Mouse (Mus musculus) ES-Bruce4 (cell line): ENCODE results near the gene Golt1a. TPM values are rescaled to one million over a fixed set of nuclear protein-coding genes. Genes with fewer than 3 reads are reported as not detected.

Experiments used
- H3K27ac ChIP-seq: 2 replicates; pipeline ENCODE4 v1.5.1; 2012; ENCODE audit warnings: low read length, inconsistent platforms; ENCODE audit not compliant: insufficient read depth
- H3K27me3 ChIP-seq: 2 replicates; pipeline ENCODE4 v1.6.1; 2012; ENCODE audit warnings: mild to moderate bottlenecking, low read length, inconsistent platforms; ENCODE audit not compliant: control insufficient read depth, poor library complexity, insufficient read depth, severe bottlenecking
- H3K36me3 ChIP-seq: 2 replicates; pipeline ENCODE4 v1.6.1; 2012; ENCODE audit warnings: inconsistent platforms, mild to moderate bottlenecking, low read length, moderate library complexity; ENCODE audit not compliant: control insufficient read depth, poor library complexity, insufficient read depth, severe bottlenecking
- H3K4me1 ChIP-seq: one replicate; pipeline ENCODE4 v1.8.1; 2011; ENCODE audit warnings: low read length; ENCODE audit not compliant: control insufficient read depth, insufficient read depth
- H3K4me3 ChIP-seq: 2 replicates; pipeline ENCODE4 v1.5.1; 2011; ENCODE audit warnings: low read depth, mild to moderate bottlenecking, low read length
- H3K9ac ChIP-seq: 2 replicates; pipeline ENCODE4 v1.6.1; 2012; ENCODE audit warnings: low read depth, mild to moderate bottlenecking, inconsistent platforms; ENCODE audit not compliant: poor library complexity, severe bottlenecking
- H3K9me3 ChIP-seq: replicated peaks from 2 replicates; pipeline ENCODE4 v1.6.1; 2012; ENCODE audit warnings: mild to moderate bottlenecking, low read length, inconsistent platforms; ENCODE audit not compliant: control insufficient read depth, poor library complexity, insufficient read depth, severe bottlenecking
- CTCF ChIP-seq: IDR thresholded peaks from one replicate; pipeline ENCODE4 v1.8.1; 2011; ENCODE audit warnings: low read depth, low read length
- EP300 ChIP-seq: IDR thresholded peaks from 2 replicates; pipeline ENCODE4 v1.6.1; 2011; ENCODE audit warnings: low read depth, low read length; ENCODE audit not compliant: insufficient read depth
- POLR2A ChIP-seq: IDR thresholded peaks from one replicate; pipeline ENCODE4 v1.8.1; 2011; ENCODE audit warnings: low read length; ENCODE audit not compliant: insufficient read depth
- polyA plus RNA-seq: library from polyadenylated mRNA; stranded (reverse); fragments of >200 nt; gene quantifications from 2 replicates; pipeline ENCODE4 v1.2.4, GENCODE M21; 2011; ENCODE audit warnings: low read depth; ENCODE audit not compliant: missing spikeins, insufficient read depth, insufficient read length

Gene Golt1a
- polyA plus RNA-seq, 1 experiment: not detected

- H3K27ac ChIP-seq: no peak overlapping the region
- no peak overlapping the region for H3K4me3 ChIP-seq
- H3K9me3 ChIP-seq: no peaks in the 10 kb centered on the region
- H3K27me3 ChIP-seq: no peaks in the 10 kb centered on the region
- no peak overlapping the region for H3K9ac ChIP-seq
- no peaks in the 10 kb centered on the region for H3K36me3 ChIP-seq
- H3K4me1 ChIP-seq: no peaks in the 10 kb centered on the region
- TF ChIP-seq POLR2A: no peak
- no peak for TF ChIP-seq EP300
- TF ChIP-seq CTCF: no peak
Observed at GRCm38 (mm10) chr1:133355912-133356311, 46.3 kb downstream of the Golt1a start.

GRCm38 (mm10) chr1:133356330-133356729, 46.7 kb downstream of the Golt1a start:
- H3K4me1 ChIP-seq: no peaks in the 10 kb centered on the region
- H3K4me3 ChIP-seq: no peak overlapping the region
- no peak overlapping the region for H3K9ac ChIP-seq
- no peak overlapping the region for H3K27ac ChIP-seq
- no peaks in the 10 kb centered on the region for H3K27me3 ChIP-seq
- TF ChIP-seq POLR2A (no peak), CTCF (no peak), EP300 (no peak)
- no peaks in the 10 kb centered on the region for H3K9me3 ChIP-seq
- no peaks in the 10 kb centered on the region for H3K36me3 ChIP-seq

DNA sequence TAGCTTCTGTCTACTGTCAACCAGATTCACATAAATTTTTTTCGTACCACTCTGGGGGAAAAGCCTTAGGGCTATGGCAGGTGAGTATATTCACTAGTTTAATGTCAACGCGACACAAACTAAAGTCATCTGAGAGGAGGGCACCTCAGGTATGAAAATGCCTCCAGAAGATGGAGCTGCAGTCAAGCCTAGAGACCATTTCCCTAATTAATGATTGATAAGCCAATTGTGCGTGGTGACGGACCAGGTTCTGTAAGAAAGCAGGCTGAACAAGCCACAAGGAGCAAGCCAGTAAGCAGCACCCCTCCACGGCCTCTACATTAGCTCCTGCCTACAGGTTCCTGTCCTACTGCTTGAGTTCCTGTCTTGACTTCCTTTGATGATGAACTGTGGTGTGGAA, 51.4 kb downstream of the Golt1a start:
- no peaks in the 10 kb centered on the region for H3K9me3 ChIP-seq
- no peaks in the 10 kb centered on the region for H3K27me3 ChIP-seq
- no peak overlapping the region for H3K4me3 ChIP-seq
- H3K36me3 ChIP-seq: no peaks in the 10 kb centered on the region
- peaks cover 4% of the 10 kb centered on the region for H3K4me1 ChIP-seq
- no peak overlapping the region for H3K27ac ChIP-seq
- TF ChIP-seq POLR2A (no peak), EP300 (no peak), CTCF (no peak)
- H3K9ac ChIP-seq: no peak overlapping the region

- peaks cover 4% of the 10 kb centered on the region for H3K4me1 ChIP-seq
- H3K9me3 ChIP-seq: no peaks in the 10 kb centered on the region
- H3K9ac ChIP-seq: no peak overlapping the region
- no peak overlapping the region for H3K4me3 ChIP-seq
- no peak overlapping the region for H3K27ac ChIP-seq
- H3K27me3 ChIP-seq: no peaks in the 10 kb centered on the region
- H3K36me3 ChIP-seq: no peaks in the 10 kb centered on the region
- TF ChIP-seq CTCF: no peak
- TF ChIP-seq POLR2A: no peak
- TF ChIP-seq EP300: no peak
Observed at GRCm38 (mm10) chr1:133362103-133362502, 52.5 kb downstream of the Golt1a start.

DNA sequence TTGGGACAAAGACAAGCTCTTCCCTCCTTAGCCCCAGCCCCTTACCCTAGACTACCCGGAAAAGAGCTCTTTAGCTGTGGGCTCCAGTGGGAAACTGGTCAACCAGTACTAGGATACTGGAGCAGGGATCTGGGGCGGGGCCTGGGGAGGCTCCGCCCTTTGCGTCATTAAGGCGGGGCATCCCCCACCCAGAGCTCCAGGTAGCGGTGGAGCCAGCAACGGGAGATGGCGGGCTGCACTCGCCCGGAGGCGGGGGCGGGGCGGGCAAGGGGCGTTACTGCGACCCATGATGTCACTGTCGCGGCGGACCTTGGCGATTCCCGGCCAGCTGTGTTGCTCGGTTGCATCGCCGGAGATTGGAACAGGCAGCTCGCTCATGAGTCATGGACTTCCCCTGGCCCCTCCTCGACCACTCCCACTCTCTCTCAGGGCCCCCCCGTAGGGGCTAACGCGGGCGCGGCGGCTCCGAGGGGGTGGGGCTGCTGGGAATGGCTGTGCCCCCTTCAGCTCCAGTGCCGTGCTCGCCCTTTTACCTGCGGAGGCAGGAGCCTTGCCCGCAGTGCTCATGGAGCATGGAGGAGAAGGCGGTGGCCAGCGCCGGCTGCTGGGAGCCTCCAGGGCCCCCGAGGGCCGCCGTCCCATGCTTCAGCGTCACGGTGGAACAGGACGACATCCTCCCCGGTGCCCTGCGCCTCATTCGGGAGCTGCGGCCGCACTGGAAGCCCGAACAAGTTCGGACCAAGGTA, 53.8 kb downstream of the Golt1a start, which contains the start of gene Etnk2:
Etnk2 (plus strand) TSS at position 297 of the 746 bp plus-strand sequence.
- peak within 1 kb of the TSS; percentile 43 for H3K9ac ChIP-seq
- no peak within 1 kb of the TSS for H3K27ac ChIP-seq

GRCm38 (mm10) chr1:133364022-133364630, 54.5 kb downstream of the Golt1a start:
- Histone ChIP-seq H3K9ac (peak overlapping the region; percentile 43), H3K4me3 (peak overlapping the region; percentile 60), H3K9me3 (no peaks in the 10 kb centered on the region), H3K4me1 (peaks cover 8% of the 10 kb centered on the region), H3K27ac (no peak overlapping the region), H3K27me3 (no peaks in the 10 kb centered on the region), H3K36me3 (no peaks in the 10 kb centered on the region)
- TF ChIP-seq EP300 (no peak), CTCF (no peak), POLR2A (no peak)

More for the DNA sequence above, 53.8 kb downstream of the Golt1a start, which contains the start of gene Etnk2:
- H3K27me3 ChIP-seq: no peaks in the 10 kb centered on the region
- H3K4me1 ChIP-seq: peaks cover 4% of the 10 kb centered on the region
- no peaks in the 10 kb centered on the region for H3K9me3 ChIP-seq
- H3K36me3 ChIP-seq: no peaks in the 10 kb centered on the region
- H3K4me3 ChIP-seq: peak within 1 kb of the TSS; percentile 60
- 0 out of 2 replicates have a peak, but pooled peaks have one; percentile 27 for TF ChIP-seq EP300
- no peak for TF ChIP-seq CTCF
- no peak for TF ChIP-seq POLR2A
